ENCODE assay signal across 28 mouse cellular contexts in the genomic region with DNA sequence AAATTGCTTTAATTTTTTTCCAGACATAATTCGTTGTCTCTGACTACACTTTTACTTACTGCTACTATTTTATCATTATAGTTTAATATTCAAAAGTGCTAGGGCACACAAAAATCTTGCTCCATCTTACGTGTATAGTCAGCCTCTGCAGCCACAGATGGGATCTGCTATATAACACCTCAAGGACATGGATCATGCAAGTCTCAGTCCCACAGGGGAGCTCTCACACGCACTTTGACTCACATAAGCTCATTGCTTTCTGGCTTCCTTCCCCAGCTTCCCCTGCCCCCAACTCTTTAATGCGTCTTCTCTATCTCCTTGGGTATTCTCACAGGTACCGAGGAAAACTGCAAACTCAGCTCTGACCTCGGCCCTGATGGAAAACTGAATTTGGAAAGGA. TPM values are rescaled to one million over a fixed set of nuclear protein-coding genes. Genes with fewer than 3 reads are reported as not detected.
DNase-seq lines count a peak whose midpoint lies in the region; ATAC-seq and TF ChIP-seq lines count a peak whose summit lies in the region.
"Had no signal": no experiment of that assay in that cellular context is flagged by ENCODE, and none has a peak within 500 bp of the region (broad histone marks: within the 10 kb centered on the region; RNA-seq: fewer than 3 reads in every experiment).

No protein-coding gene starts in this region.

- ATAC-seq in limb, embryonic 14.5 days (ENCODE audit: low FRiP score, low read depth): peak; percentile 50; the same call in 1 of the 2 replicates
- no peak for ATAC-seq in lung, postnatal 0 days
- no peak for ATAC-seq in midbrain, postnatal 0 days (ENCODE audit: low FRiP score)
- ATAC-seq in midbrain, embryonic 14.5 days (ENCODE audit: low FRiP score, low TSS enrichment): no peak
- ATAC-seq: forebrain, embryonic 13.5 days; forebrain, embryonic 16.5 days; hindbrain, postnatal 0 days; Patski had no signal

- no peak for TF ChIP-seq CTCF in lung, postnatal 0 days (IDR thresholded peaks at IDR 0.05)
- no peak for TF ChIP-seq CTCF in midbrain, postnatal 0 days (IDR thresholded peaks at IDR 0.05)

- DNase-seq in adrenal gland, postnatal 14 days: peak; percentile 5
- no peak for DNase-seq in adrenal gland, adult (ENCODE audit: inconsistent age in 2 of 2, low spot score in 1 of 2)
- DNase-seq in limb, embryonic 14.5 days (ENCODE audit: low spot score): peak; percentile 26
- DNase-seq in limb, embryonic 10.5 days (ENCODE audit: low spot score): no peak
- DNase-seq in lung, postnatal 0 days (ENCODE audit: low spot score): peak; percentile 15
- no peak for DNase-seq in lung, postnatal 25 days (ENCODE audit: low spot score)
- DNase-seq in midbrain, postnatal 0 days (ENCODE audit: low spot score): peak; percentile 11
- DNase-seq in midbrain, embryonic 14.5 days: no peak
- DNase-seq: adrenal gland, adult 2 months; adrenal gland, postnatal 36 days; B cell, adult 2 months; cerebellum, adult 11 months; cerebellum, adult 8-10 months; gastrocnemius, postnatal 10 days; gastrocnemius, postnatal 36 days; heart, adult 2 months; heart, postnatal 14 days; heart, postnatal 4 days had no signal

- TF ChIP-seq EP300 in lung, postnatal 0 days (IDR thresholded peaks at IDR 0.05): no peak

- no peak for TF ChIP-seq POLR2A in limb, embryonic 14.5 days (IDR thresholded peaks at IDR 0.05; ENCODE audit: borderline replicate concordance, extremely low read depth, insufficient read depth, insufficient read length)

- no peak overlapping the region for H3K4me3 ChIP-seq in limb, embryonic 14.5 days (replicated peaks; ENCODE audit: low read length)
- no peak overlapping the region for H3K4me3 ChIP-seq in limb, embryonic 10.5 days
- no peak overlapping the region for H3K4me3 ChIP-seq in lung, postnatal 0 days (ENCODE audit: low read depth, low read length)
- no peak overlapping the region for H3K4me3 ChIP-seq in midbrain, postnatal 0 days (ENCODE audit: low read depth, low read length)
- H3K4me3 ChIP-seq in midbrain, embryonic 14.5 days (replicated peaks; ENCODE audit: low read depth, low read length): no peak overlapping the region
- H3K4me3 ChIP-seq: forebrain, embryonic 10.5 days; forebrain, embryonic 13.5 days; heart, adult 2 months; heart, embryonic 10.5 days; heart, embryonic 13.5 days had no signal

- no peak overlapping the region for H3K27ac ChIP-seq in limb, embryonic 14.5 days (replicated peaks; ENCODE audit: low read depth, low read length)
- no peak overlapping the region for H3K27ac ChIP-seq in limb, embryonic 10.5 days
- no peak overlapping the region for H3K27ac ChIP-seq in lung, postnatal 0 days (ENCODE audit: low read length)
- no peak overlapping the region for H3K27ac ChIP-seq in midbrain, postnatal 0 days (ENCODE audit: low read depth, low read length)
- no peak overlapping the region for H3K27ac ChIP-seq in midbrain, embryonic 14.5 days (replicated peaks; ENCODE audit: low read depth, low read length)
- H3K27ac ChIP-seq: forebrain, embryonic 10.5 days; forebrain, embryonic 13.5 days; heart, adult 2 months; heart, embryonic 10.5 days; heart, embryonic 13.5 days; hindbrain, embryonic 14.5 days; hindbrain, postnatal 0 days had no signal

- no peak overlapping the region for H3K9ac ChIP-seq in limb, embryonic 14.5 days (ENCODE audit: low read depth, low read length, severe bottlenecking)
- H3K9ac ChIP-seq in lung, postnatal 0 days (replicated peaks; ENCODE audit: low read depth): no peak overlapping the region
- H3K9ac ChIP-seq in midbrain, postnatal 0 days (replicated peaks; ENCODE audit: low read length, poor library complexity, severe bottlenecking): no peak overlapping the region
- no peak overlapping the region for H3K9ac ChIP-seq in midbrain, embryonic 14.5 days (replicated peaks; ENCODE audit: low read length)
- H3K9ac ChIP-seq: forebrain, embryonic 13.5 days; heart, embryonic 13.5 days; hindbrain, embryonic 14.5 days had no signal

- no peaks in the 10 kb centered on the region for H3K9me3 ChIP-seq in limb, embryonic 14.5 days (ENCODE audit: control insufficient read depth, low read length)
- H3K9me3 ChIP-seq in limb, embryonic 10.5 days (replicated peaks): no peaks in the 10 kb centered on the region
- no peaks in the 10 kb centered on the region for H3K9me3 ChIP-seq in lung, postnatal 0 days (ENCODE audit: low read length)
- H3K9me3 ChIP-seq in midbrain, postnatal 0 days (ENCODE audit: low read length): no peaks in the 10 kb centered on the region
- no peaks in the 10 kb centered on the region for H3K9me3 ChIP-seq in midbrain, embryonic 14.5 days (ENCODE audit: control insufficient read depth, low read length)
- H3K9me3 ChIP-seq: forebrain, embryonic 10.5 days; forebrain, embryonic 13.5 days; G1E; heart, embryonic 10.5 days; heart, embryonic 13.5 days had no signal

- 58% methylated on average over 6 of the region's 6 CpGs for WGBS in limb, embryonic 14.5 days
- 75% methylated on average over 6 of the region's 6 CpGs for WGBS in limb, embryonic 10.5 days
- 57% methylated on average over 6 of the region's 6 CpGs for WGBS in lung, postnatal 0 days
- WGBS in midbrain, postnatal 0 days: 57% methylated on average over 6 of the region's 6 CpGs
- WGBS in midbrain, embryonic 14.5 days: 71% methylated on average over 6 of the region's 6 CpGs

- no peaks in the 10 kb centered on the region for H3K36me3 ChIP-seq in limb, embryonic 14.5 days (ENCODE audit: control insufficient read depth, insufficient read depth, low read length)
- no peaks in the 10 kb centered on the region for H3K36me3 ChIP-seq in limb, embryonic 10.5 days
- H3K36me3 ChIP-seq in lung, postnatal 0 days (ENCODE audit: insufficient read depth, low read length): no peaks in the 10 kb centered on the region
- no peaks in the 10 kb centered on the region for H3K36me3 ChIP-seq in midbrain, postnatal 0 days (ENCODE audit: insufficient read depth, low read length)
- no peaks in the 10 kb centered on the region for H3K36me3 ChIP-seq in midbrain, embryonic 14.5 days (ENCODE audit: control insufficient read depth, insufficient read depth, low read length)
- H3K36me3 ChIP-seq: forebrain, embryonic 10.5 days; G1E; heart, embryonic 10.5 days; heart, embryonic 13.5 days had no signal

- no peak overlapping the region for H3K4me2 ChIP-seq in limb, embryonic 14.5 days (replicated peaks; ENCODE audit: low read depth, low read length, severe bottlenecking)
- no peak overlapping the region for H3K4me2 ChIP-seq in lung, postnatal 0 days (replicated peaks; ENCODE audit: low read depth, low read length)
- no peak overlapping the region for H3K4me2 ChIP-seq in midbrain, postnatal 0 days (ENCODE audit: low read depth, low read length, poor library complexity, severe bottlenecking)
- no peak overlapping the region for H3K4me2 ChIP-seq in midbrain, embryonic 14.5 days (ENCODE audit: low read length)
- H3K4me2 ChIP-seq: forebrain, embryonic 13.5 days; heart, embryonic 13.5 days; hindbrain, embryonic 14.5 days had no signal

- H3K4me1 ChIP-seq in limb, embryonic 14.5 days (ENCODE audit: control insufficient read depth, insufficient read depth, low read length): no peaks in the 10 kb centered on the region
- no peaks in the 10 kb centered on the region for H3K4me1 ChIP-seq in limb, embryonic 10.5 days
- H3K4me1 ChIP-seq in lung, postnatal 0 days (ENCODE audit: insufficient read depth, low read depth, low read length): no peaks in the 10 kb centered on the region
- H3K4me1 ChIP-seq in midbrain, postnatal 0 days (ENCODE audit: insufficient read depth, low read length): no peaks in the 10 kb centered on the region
- no peaks in the 10 kb centered on the region for H3K4me1 ChIP-seq in midbrain, embryonic 14.5 days (ENCODE audit: control insufficient read depth, insufficient read depth, low read length)
- H3K4me1 ChIP-seq: forebrain, embryonic 10.5 days; forebrain, embryonic 13.5 days; heart, embryonic 10.5 days; heart, embryonic 13.5 days had no signal

- H3K27me3 ChIP-seq in limb, embryonic 14.5 days (ENCODE audit: control insufficient read depth, insufficient read depth, low read length): no peaks in the 10 kb centered on the region
- H3K27me3 ChIP-seq in limb, embryonic 10.5 days (ENCODE audit: low read depth, poor library complexity, severe bottlenecking): peaks cover 45% of the 10 kb centered on the region
- H3K27me3 ChIP-seq in lung, postnatal 0 days (replicated peaks; ENCODE audit: insufficient read depth, low read length): no peaks in the 10 kb centered on the region
- no peaks in the 10 kb centered on the region for H3K27me3 ChIP-seq in midbrain, postnatal 0 days (ENCODE audit: insufficient read depth, low read length)
- H3K27me3 ChIP-seq in midbrain, embryonic 14.5 days (ENCODE audit: control insufficient read depth, insufficient read depth, low read length): no peaks in the 10 kb centered on the region
- H3K27me3 ChIP-seq: CH12.LX; forebrain, embryonic 13.5 days; heart, embryonic 13.5 days had no signal

RNA-seq across cellular contexts. Expression of a gene that starts 10.2 kb away (rescaled TPM):
- 0.07 and 0.15 TPM in 2 replicates for total RNA-seq in adrenal gland, postnatal 14 days (2021)
- polyA plus RNA-seq in limb, embryonic 14.5 days (2012; rRNA removed): 7.0 TPM in 2 replicates
- 7.8 and 7.9 TPM in 2 replicates for polyA plus RNA-seq in limb, embryonic 14.5 days (2014; fragmentation: Nextera tagmentation; extraction: Ambion mirVana)
- polyA plus RNA-seq in limb, embryonic 10.5 days (2016; fragmentation: Nextera tagmentation; extraction: Ambion mirVana): 0.04 and 0.18 TPM in 2 replicates
- 4.0 and 5.5 TPM in 2 replicates for polyA plus RNA-seq in lung, postnatal 0 days (2015; fragmentation: Nextera tagmentation; extraction: Ambion mirVana)
- total RNA-seq in midbrain, postnatal 0 days (2014; rRNA removed): 0.94 and 1.3 TPM in 2 replicates
- 0.15 and 0.17 TPM in 2 replicates for polyA plus RNA-seq in midbrain, postnatal 0 days (2015; fragmentation: Nextera tagmentation; extraction: Ambion mirVana)
- polyA plus RNA-seq in midbrain, embryonic 14.5 days (2014; fragmentation: Nextera tagmentation; extraction: Ambion mirVana): 0.30 and 0.67 TPM in 2 replicates
- polyA plus RNA-seq: adrenal gland, adult 2 months; G1E had no signal

Comparison
In these comparisons a context has a peak if more than half of its experiments do, and no peak if none do; other contexts are left out.
1. DNase-seq: peak in adrenal gland, postnatal 14 days (single experiment), limb, embryonic 14.5 days (single experiment), lung, postnatal 0 days (single experiment) and midbrain, postnatal 0 days (single experiment); none in adrenal gland, adult (0 of 2), limb, embryonic 10.5 days (single experiment), lung, postnatal 25 days (single experiment) and midbrain, embryonic 14.5 days (single experiment).